Mouse (Mus musculus): ENCODE results near the gene Cited2. TPM values are rescaled to one million over a fixed set of nuclear protein-coding genes. Genes with fewer than 3 reads are reported as not detected.

The Cited2 gene
- polyA plus RNA-seq, 1 experiment = 113 TPM

DNA sequence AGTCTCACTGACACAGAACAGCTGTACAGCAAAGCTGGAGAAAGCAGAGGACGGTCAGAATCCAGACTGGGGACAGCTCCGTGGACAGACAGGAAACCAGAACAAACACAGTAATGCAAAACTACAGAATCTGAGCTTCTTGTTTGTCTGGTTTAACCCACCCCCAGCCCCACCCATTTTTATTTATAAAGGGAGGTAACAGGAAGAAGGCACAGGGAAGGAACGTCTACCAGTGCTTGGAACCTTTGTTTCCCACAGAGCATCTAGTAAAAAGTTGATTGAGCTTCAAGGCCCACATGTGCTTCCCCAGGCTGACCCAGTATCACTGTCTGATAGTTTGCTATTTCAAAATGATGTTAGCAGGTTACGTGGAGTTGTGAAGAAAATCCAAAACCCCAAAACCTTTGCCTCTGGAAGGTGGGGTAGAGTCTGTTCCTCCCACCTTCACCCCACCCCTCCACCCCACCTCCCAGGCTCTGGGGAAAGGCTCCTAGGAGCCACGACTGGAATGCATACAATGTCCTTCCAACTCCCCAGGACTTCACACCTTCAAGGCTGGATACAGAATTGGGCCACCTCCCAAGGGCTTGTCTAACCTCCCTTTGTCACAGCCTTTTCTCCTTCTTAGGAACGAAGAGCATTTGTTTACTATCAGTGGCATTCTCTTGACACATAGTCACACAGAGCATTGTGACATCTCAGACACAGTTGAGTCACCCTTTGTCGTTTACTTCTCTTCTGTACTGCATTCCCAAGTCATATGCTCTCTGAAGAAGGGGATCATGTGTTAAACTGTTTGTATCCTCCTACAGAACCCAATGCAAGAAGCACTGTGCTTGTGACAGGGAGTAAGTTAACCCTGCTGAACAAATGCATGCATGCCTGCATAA lies 25.4 kb upstream of the Cited2 start:
- no peak for DNase-seq (ENCODE audit: low read depth)
- TF ChIP-seq POLR2A (IDR thresholded peaks at IDR 0.05; ENCODE audit: borderline replicate concordance, extremely low read depth, insufficient read depth, insufficient read length, poor library complexity, severe bottlenecking) (no peak), CTCF (IDR thresholded peaks at IDR 0.05; ENCODE audit: borderline replicate concordance, extremely low read depth, insufficient read depth, insufficient read length) (no peak)

DNA sequence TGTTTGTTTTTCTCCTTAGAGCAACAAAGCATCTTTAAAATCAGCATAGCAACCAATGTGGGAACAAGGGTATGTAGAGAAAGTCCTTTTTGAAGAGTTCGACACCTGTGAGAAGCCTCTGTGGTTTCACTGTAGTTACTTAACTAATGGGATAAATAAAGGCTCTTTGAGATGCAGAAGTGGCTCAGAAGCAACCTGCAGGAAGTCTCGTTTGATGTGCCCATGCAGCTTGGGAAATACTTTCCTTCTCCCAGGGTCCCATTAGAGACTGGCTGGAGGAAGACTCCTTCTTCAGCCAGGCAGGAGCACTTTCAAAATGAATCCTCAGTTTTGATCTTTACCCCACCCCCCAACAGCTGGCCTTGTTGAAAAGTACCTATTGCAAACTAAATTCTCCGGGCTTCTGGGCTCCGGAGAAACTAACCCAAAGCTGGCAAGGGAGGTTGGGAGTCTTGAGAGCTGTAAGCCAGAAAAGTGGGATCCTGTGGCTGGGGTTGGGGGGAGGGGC lies 17.5 kb upstream of the Cited2 start:
- TF ChIP-seq POLR2A (IDR thresholded peaks at IDR 0.05; ENCODE audit: borderline replicate concordance, extremely low read depth, insufficient read depth, insufficient read length, poor library complexity, severe bottlenecking) (no peak), CTCF (IDR thresholded peaks at IDR 0.05; ENCODE audit: borderline replicate concordance, extremely low read depth, insufficient read depth, insufficient read length) (no peak)
- no peak for DNase-seq (ENCODE audit: low read depth)

DNA sequence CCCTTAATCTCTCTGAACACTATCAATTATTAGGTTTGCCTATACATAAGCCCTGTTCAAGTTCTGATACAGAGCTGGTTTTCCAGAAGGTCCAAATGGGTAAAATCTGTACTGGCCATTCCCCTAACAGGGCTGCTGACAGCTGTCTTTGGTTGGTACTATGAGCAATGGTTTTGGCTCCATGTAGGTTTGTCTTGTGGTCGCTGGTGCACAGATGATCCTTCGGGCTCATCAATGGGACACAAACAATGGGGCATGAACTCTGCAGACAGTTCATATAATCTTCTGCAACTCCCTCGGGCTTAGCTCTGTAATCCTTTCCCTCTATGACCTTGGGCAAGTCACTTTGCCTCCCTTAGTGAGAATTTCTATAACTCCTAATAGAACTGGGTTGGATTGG lies 12.3 kb upstream of the Cited2 start:
- no peak for DNase-seq (ENCODE audit: low read depth)
- TF ChIP-seq POLR2A (IDR thresholded peaks at IDR 0.05; ENCODE audit: borderline replicate concordance, extremely low read depth, insufficient read depth, insufficient read length, poor library complexity, severe bottlenecking) (no peak), CTCF (IDR thresholded peaks at IDR 0.05; ENCODE audit: borderline replicate concordance, extremely low read depth, insufficient read depth, insufficient read length) (no peak)

DNA sequence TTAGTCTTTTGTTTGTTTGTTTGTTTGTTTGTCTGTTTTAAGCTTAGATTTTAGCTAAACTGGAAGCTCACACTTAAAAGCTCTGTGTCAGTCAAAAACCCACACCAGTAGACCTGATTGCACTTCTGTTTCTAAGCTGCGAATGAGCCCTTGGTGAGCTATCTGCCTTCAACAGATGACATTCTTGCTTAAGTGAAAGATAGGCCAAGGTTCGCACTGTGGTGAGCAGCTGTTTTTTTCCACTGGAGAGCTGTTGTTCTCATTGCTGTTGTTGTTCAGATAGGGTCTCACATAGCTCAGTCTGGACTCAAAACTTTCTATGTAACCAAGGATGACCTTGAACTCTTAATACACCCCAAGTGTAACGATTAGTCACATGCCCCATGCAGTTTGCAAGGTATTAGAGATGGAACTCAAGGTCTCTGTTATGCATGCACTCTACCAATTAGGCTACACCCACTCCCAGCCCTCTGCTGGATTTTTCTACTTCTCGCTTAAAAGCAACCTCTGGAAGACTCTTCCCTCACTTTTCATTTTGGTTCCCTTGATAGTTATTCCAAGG lies 3.9 kb upstream of the Cited2 start:
- DNase-seq (ENCODE audit: low read depth) = no peak
- no peak for TF ChIP-seq POLR2A (IDR thresholded peaks at IDR 0.05; ENCODE audit: borderline replicate concordance, extremely low read depth, insufficient read depth, insufficient read length, poor library complexity, severe bottlenecking)
- no peak for TF ChIP-seq CTCF (IDR thresholded peaks at IDR 0.05; ENCODE audit: borderline replicate concordance, extremely low read depth, insufficient read depth, insufficient read length)

DNA sequence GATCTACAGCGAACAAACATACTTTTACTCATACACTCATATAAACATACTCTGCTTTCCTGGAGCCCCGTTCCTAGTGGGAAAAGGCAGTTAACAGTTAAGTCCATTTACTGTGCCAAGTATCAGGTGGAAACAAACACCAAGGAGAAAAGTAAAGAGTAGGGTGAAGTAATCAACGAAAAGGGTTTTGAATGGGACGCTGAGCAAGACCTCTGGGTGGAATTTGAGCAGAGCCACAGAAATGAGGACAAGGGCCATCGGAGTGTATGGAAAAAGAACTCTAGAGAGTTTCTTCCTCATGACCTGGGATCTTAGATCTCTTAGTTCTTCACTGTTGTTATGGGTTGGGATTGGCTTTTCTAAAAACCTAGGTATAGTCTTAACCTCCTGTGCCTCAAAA lies 3.4 kb upstream of the Cited2 start:
- no peak for TF ChIP-seq CTCF (IDR thresholded peaks at IDR 0.05; ENCODE audit: borderline replicate concordance, extremely low read depth, insufficient read depth, insufficient read length)
- no peak for TF ChIP-seq POLR2A (IDR thresholded peaks at IDR 0.05; ENCODE audit: borderline replicate concordance, extremely low read depth, insufficient read depth, insufficient read length, poor library complexity, severe bottlenecking)

DNA sequence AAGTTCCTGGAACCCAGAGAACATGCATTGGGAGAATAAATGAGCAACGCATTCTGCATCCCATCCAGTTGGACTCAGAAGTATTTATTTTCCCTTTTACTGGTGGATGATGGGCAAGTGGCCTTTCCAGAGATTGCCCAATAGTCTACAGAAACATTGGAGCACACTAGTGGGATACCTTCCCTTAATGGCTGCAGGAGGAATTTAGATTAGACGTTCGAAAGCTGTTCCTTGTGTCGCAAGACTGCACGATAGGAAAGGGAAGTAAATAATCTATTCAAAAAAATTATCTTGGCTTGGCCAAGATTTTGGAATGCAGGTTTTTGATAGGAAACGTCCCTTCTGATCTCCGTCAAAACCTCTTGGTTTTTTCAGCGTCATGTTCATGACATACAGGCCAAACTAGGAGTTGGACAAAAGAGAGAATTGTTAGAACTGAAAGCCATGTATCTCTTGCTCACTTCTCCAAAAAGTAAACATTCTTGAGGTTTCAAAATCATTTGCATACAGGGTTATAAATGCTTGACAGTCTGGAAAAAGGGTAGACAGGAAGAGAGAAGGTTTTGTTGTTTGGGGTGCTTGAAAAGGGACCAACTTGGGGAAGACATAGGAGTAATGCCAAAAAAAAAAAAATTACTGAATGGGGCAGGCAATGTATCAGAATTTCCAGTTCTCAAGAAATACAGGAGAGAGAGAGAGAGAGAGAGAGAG lies 2.0 kb upstream of the Cited2 start:
- DNase-seq (ENCODE audit: low read depth) = no peak
- TF ChIP-seq POLR2A (IDR thresholded peaks at IDR 0.05; ENCODE audit: borderline replicate concordance, extremely low read depth, insufficient read depth, insufficient read length, poor library complexity, severe bottlenecking) = no peak
- TF ChIP-seq CTCF (IDR thresholded peaks at IDR 0.05; ENCODE audit: borderline replicate concordance, extremely low read depth, insufficient read depth, insufficient read length) = no peak

More for the DNA sequence above, 3.4 kb upstream of the Cited2 start:
- DNase-seq (ENCODE audit: low read depth) = no peak

DNA sequence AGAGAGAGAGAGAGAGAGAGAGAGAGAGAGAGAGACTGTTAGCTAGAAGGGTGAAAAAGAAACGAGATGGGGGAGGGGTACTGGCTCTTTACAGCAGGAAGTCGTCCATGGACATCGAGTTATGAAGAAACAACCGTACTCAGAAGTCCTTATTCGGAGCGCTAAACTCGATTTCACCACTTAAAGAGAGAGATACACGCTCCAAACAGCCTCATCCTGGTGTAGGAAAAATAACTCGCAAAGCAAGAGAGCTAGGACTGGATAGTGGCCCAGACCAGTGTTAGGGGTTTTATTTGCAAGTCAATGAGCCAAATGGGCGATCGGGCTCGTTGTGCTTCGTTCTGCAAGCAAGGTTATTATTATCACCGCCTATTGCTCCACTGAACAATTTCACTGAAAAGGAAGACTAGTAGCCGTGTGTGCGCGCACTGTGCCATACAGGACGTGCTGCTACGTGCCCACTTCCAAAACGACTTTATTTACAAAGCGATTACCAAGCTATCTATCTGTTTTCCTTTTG lies 1.4 kb upstream of the Cited2 start:
- peak; percentile 93 for DNase-seq (ENCODE audit: low read depth)
- TF ChIP-seq CTCF (IDR thresholded peaks at IDR 0.05; ENCODE audit: borderline replicate concordance, extremely low read depth, insufficient read depth, insufficient read length) (no peak), POLR2A (IDR thresholded peaks at IDR 0.05; ENCODE audit: borderline replicate concordance, extremely low read depth, insufficient read depth, insufficient read length, poor library complexity, severe bottlenecking) (no peak)

DNA sequence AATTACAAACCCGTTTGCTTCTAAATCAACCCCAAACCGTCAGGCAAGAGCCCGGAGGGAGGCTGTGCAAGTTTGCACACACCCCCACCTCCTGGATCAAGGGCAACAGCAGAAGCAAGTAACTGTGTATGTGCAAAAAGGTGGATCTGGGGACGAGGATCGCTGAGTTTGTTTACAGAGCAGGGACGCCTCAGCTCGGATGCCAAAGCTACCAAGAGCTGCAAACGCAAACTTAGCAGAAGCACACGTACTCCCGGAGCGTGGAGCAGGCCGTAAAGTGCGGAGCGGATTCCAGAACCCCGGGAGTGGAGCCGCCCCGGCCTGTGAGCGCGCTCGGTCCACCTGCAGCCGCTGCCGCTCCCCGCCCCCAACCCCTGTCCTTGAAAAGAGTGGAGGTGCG lies 860 bp upstream of the Cited2 start:
- TF ChIP-seq CTCF (IDR thresholded peaks at IDR 0.05; ENCODE audit: borderline replicate concordance, extremely low read depth, insufficient read depth, insufficient read length) (0 out of 2 replicates have a peak, but pooled peaks have one; percentile 4), POLR2A (IDR thresholded peaks at IDR 0.05; ENCODE audit: borderline replicate concordance, extremely low read depth, insufficient read depth, insufficient read length, poor library complexity, severe bottlenecking) (0 out of 2 replicates have a peak, but pooled peaks have one; percentile 24)
- peak; percentile 99 for DNase-seq (ENCODE audit: low read depth)

DNA sequence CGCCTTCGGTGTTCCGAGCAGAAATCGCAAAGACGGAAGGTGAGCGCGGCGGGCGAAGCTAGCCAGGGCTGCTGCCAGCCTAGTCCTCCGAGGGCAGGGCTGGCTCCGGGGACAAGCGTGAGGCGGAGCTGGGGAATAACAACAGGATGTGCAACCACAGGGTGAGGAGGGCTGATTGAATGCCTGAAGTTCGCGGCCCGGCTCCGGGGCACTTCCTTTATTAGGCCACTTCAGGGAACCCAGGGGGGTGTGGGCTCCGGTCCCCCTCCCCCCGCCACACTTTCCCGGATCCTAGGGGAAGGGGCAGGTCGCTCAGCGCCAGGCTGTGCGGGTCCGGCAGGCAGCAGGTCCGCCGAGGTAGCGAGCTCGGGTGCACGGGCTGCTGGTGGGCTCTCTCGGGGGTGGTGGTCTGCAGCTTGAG lies 413 bp downstream of the Cited2 start:
- DNase-seq (ENCODE audit: low read depth) = no peak
- TF ChIP-seq CTCF (IDR thresholded peaks at IDR 0.05; ENCODE audit: borderline replicate concordance, extremely low read depth, insufficient read depth, insufficient read length) = no peak
- TF ChIP-seq POLR2A (IDR thresholded peaks at IDR 0.05; ENCODE audit: borderline replicate concordance, extremely low read depth, insufficient read depth, insufficient read length, poor library complexity, severe bottlenecking) = no peak

DNA sequence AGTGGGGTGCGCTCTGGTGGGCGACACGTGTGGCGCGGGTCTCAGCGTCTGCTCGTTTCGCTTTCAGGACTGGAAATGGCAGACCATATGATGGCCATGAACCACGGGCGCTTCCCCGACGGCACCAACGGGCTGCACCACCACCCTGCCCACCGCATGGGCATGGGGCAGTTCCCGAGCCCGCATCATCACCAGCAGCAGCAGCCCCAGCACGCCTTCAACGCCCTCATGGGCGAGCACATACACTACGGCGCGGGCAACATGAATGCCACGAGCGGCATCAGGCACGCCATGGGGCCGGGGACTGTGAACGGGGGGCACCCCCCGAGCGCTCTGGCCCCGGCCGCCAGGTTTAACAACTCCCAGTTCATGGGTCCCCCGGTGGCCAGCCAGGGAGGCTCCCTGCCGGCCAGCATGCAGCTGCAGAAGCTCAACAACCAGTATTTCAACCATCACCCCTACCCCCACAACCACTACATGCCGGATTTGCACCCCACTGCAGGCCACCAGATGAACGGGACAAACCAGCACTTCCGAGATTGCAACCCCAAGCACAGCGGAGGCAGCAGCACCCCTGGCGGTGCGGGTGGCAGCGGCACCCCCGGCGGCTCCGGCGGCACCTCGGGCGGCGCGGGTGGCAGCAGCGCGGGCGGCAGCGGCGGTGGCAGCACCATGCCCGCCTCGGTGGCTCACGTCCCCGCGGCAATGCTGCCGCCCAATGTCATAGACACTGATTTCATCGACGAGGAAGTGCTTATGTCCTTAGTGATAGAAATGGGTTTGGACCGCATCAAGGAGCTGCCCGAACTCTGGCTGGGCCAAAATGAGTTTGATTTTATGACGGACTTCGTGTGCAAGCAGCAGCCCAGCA lies 1.1 kb downstream of the Cited2 start:
- TF ChIP-seq CTCF (IDR thresholded peaks at IDR 0.05; ENCODE audit: borderline replicate concordance, extremely low read depth, insufficient read depth, insufficient read length) (peak; percentile 54), POLR2A (IDR thresholded peaks at IDR 0.05; ENCODE audit: borderline replicate concordance, extremely low read depth, insufficient read depth, insufficient read length, poor library complexity, severe bottlenecking) (no peak)
- peak; percentile 78 for DNase-seq (ENCODE audit: low read depth)

Data from brain, embryonic 14.5 days (tissue).